Mouse (Mus musculus) Patski (cell line): ENCODE measurements around the gene Olfr9. TPM values are rescaled to one million over a fixed set of nuclear protein-coding genes. Genes with fewer than 3 reads are reported as not detected.
"Not testable (repeated sequence)": the region's sequence is repeated elsewhere in the genome, so short reads cannot be mapped to it uniquely, and the experiment has no call there.

ENCODE experiments used
- ATAC-seq: fragments of 100-300 bp; one replicate; pipeline ENCODE4 v1.8.0; 2021
- CTCF ChIA-PET: fragments of 350-600 bp; sonication (Branson Sonifier 250); formaldehyde crosslinking; loops from one replicate; lab custom pipeline; 2022; ENCODE audit warnings: inconsistent platforms; lab: Charles Lee
- POLR2A ChIA-PET: fragments of 350-600 bp; sonication (Branson Sonifier 250); formaldehyde crosslinking; loops from one replicate; lab custom pipeline; 2022; ENCODE audit warnings: antibody characterized with exemption, inconsistent platforms; lab: Charles Lee
- DNase-seq: peaks from one replicate; pipeline ENCODE4 v3.0.0-alpha.2; 2011; ENCODE audit warnings: low read depth, low spot score
- H3K27me3 ChIP-seq: fragments of 371-371 bp; one replicate; pipeline ENCODE4 v1.5.1; 2021
- CTCF ChIP-seq: fragments of 100-300 bp; IDR thresholded peaks from one replicate; pipeline ENCODE4 v1.5.1; 2021
- in situ Hi-C: fragments of 300-500 bp; cut with MboI; formaldehyde crosslinking; loops from 3 replicates; pipeline ENCODE4 v1.11.1; 2018; ENCODE audit warnings: low pct_unique_long_range_greater_than_20kb, mixed read lengths
- polyA plus RNA-seq: library from polyadenylated mRNA; unstranded; gene quantifications from one replicate; pipeline ENCODE4 v1.2.3, GENCODE M21; 2021

Olfr9 gene
- polyA plus RNA-seq = not detected

GRCm38 (mm10) chr10:128989131-128989530, at the start of gene Olfr9:
Gene Olfr9 (plus strand): TSS chr10:128989431.
- CTCF ChIA-PET = interaction anchor here (0.7 to 3.2 kb wide), 3 partner anchors 12 to 63 kb away, joined by 3 to 16 read pairs (median 3); partner anchors contain the start of gene Olfr763
- in situ Hi-C loops, POLR2A ChIA-PET: not testable (repeated sequence)

DNA sequence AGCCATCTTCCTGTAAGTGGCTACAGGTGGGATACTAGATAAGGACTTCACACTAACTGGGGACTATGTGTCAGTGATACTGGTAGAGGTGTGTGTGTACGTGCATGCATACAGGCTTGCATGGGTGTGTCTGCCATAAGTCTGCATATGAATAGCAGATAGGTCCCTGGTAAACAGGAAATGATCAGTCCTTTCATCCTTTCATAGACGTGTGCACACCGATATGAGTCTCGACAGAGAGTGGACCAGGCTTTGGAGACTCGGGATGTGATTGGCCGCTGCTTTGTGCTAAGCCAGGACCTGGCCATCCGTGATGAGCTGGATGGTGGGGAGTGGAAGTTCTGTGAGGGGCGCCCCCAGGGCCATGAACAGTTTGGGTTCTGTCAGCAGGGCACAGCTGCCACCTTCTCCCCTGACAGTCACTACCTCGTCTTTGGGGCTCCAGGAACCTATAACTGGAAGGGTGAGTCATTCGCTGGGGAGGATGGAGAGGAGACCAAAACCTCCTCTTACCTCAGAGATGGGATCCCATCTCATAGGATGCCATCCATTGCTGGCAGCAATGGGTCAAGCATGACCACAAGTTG, 48.7 kb upstream of the Olfr9 start:
- TF ChIP-seq CTCF = no peak
- in situ Hi-C loops = no loop called here
- DNase-seq (no peak), ATAC-seq (no peak)
- ChIA-PET POLR2A (interaction anchor here (0.9 to 1.7 kb wide), 3 partner anchors 9 to 27 kb away, joined by 3 to 5 read pairs (median 3); partner anchors contain the start of gene Rdh5), CTCF (interaction anchor here (1.0 to 1.4 kb wide), 2 partner anchors 14 to 28 kb away, joined by 3 read pairs; no protein-coding TSS in a partner anchor)
- no peaks in the 10 kb centered on the region for H3K27me3 ChIP-seq

More at GRCm38 (mm10) chr10:128989131-128989530, at the start of gene Olfr9:
- not testable (repeated sequence) for DNase-seq, H3K27me3 ChIP-seq, ATAC-seq

DNA sequence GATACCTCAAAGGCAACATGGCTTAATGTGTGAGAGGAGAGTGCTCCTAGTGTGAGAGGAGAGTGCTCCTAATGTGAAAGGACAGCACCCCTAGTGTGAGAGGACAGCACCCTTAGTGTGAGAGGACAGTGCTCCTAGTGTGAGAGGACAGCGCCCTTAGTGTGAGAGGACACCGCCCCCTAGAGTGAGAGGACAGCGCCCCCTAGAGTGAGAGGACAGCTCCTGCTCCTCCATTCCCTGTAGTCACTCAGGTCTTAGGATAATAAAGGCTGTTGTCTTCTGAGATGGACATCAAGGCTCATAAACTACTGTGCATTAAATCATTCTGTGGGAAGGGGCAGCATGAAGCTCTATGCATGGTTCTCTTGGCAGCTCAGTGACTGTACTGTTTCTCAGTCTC, 43.6 kb upstream of the Olfr9 start:
- no peak for DNase-seq
- ATAC-seq = peak; percentile 42

GRCm38 (mm10) chr10:128947496-128947895, 41.7 kb upstream of the Olfr9 start:
- in situ Hi-C loops = no loop called here
- H3K27me3 ChIP-seq = no peaks in the 10 kb centered on the region
- POLR2A ChIA-PET = no interaction called here
- no peak for TF ChIP-seq CTCF
- ATAC-seq = no peak
- DNase-seq = no peak
- CTCF ChIA-PET = interaction anchor here (1.4 kb wide), 1 partner anchor 30 kb away, joined by 4 read pairs; no protein-coding TSS in a partner anchor

More for the DNA sequence above, 43.6 kb upstream of the Olfr9 start:
- no peaks in the 10 kb centered on the region for H3K27me3 ChIP-seq
- in situ Hi-C loops = no loop called here
- POLR2A ChIA-PET = interaction anchor here (0.8 to 1.8 kb wide), 4 partner anchors 15 to 36 kb away, joined by 3 to 8 read pairs (median 6); partner anchors contain the start of genes Bloc1s1 and Rdh5
- TF ChIP-seq CTCF = no peak
- CTCF ChIA-PET = interaction anchor here (0.6 to 4.4 kb wide), 18 partner anchors 11 to 103 kb away, joined by 3 to 99 read pairs (median 4); partner anchors contain the start of genes Bloc1s1, Itga7 and Rdh5

DNA sequence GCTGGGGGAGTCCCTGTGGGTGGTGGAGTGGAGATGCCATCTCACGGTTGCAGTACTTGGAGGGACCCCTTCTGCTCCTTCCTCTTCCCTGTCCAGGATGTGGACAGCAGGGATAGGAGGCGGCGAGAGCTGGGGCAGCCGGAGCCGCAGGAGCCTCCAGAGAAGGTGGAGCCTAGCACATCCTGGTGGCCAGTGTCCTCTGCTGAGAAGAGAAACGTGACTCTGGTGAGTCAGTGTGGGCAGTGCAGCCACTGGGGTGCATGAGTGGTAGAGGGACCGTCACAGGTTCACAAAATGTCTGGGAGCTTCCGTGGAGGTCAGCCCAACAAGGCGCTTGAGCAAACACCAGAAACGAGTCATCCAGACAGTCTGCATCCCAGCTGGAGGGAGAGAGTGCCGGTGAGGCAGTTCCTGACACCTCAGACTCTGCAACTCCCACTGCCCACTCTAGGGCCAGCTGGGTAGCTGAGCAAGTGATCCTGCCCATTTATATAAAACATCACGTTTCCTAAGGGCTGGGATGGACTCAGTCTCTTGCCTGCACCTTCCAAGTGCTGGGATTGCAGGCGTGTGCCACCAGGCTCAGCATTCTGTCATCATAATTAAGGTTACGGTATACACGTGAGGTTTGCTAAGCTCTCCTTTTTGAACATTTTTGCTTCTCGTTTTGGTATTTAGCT, 38.9 kb upstream of the Olfr9 start:
- POLR2A ChIA-PET = interaction anchor here (1.1 kb wide), 1 partner anchor 27 kb away, joined by 3 read pairs; the partner anchor contains the start of gene Bloc1s1
- DNase-seq = no peak
- in situ Hi-C loops = no loop called here
- CTCF ChIA-PET = interaction anchor here (0.6 to 2.1 kb wide), 2 partner anchors 27 kb away, joined by 3 to 7 read pairs; partner anchors contain the start of gene Bloc1s1
- TF ChIP-seq CTCF = no peak
- peak; percentile 37 for ATAC-seq
- H3K27me3 ChIP-seq = no peaks in the 10 kb centered on the region

DNA sequence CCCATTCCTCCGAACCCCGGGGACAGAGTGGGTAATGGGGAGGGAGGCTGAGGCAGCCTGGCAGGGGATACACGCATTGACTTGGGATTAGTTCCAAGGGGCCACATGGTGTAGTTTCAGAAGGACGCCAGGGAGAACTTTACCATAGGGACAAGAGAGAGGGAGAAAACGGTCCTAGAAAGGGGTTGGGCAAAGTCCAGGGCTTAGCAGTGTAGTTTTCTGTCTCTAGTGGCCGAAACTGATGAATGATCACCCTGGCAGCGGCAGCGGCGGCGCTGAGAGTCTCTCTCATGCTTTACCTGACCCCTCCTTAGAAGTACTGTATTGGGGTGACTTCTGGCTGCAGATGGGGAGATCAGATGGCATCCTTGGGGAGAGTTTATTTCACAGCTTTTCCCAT, 30.9 kb upstream of the Olfr9 start:
- in situ Hi-C loops = no loop called here
- POLR2A ChIA-PET = no interaction called here
- ATAC-seq (no peak), DNase-seq (no peak)
- H3K27me3 ChIP-seq = no peaks in the 10 kb centered on the region
- CTCF ChIA-PET = interaction anchor here (0.9 to 1.6 kb wide), 4 partner anchors 9 to 13 kb away, joined by 3 to 4 read pairs (median 3); no protein-coding TSS in a partner anchor
- no peak for TF ChIP-seq CTCF

- CTCF ChIA-PET = interaction anchor here (1.6 to 1.9 kb wide), 2 partner anchors 15 to 18 kb away, joined by 3 to 5 read pairs; no protein-coding TSS in a partner anchor
- POLR2A ChIA-PET = no interaction called here
- no peak for TF ChIP-seq CTCF
- ATAC-seq (no peak), DNase-seq (no peak)
- in situ Hi-C loops = no loop called here
- H3K27me3 ChIP-seq = no peaks in the 10 kb centered on the region
These were observed 29.1 kb upstream of the Olfr9 start for GRCm38 (mm10) chr10:128960142-128960541.

DNA sequence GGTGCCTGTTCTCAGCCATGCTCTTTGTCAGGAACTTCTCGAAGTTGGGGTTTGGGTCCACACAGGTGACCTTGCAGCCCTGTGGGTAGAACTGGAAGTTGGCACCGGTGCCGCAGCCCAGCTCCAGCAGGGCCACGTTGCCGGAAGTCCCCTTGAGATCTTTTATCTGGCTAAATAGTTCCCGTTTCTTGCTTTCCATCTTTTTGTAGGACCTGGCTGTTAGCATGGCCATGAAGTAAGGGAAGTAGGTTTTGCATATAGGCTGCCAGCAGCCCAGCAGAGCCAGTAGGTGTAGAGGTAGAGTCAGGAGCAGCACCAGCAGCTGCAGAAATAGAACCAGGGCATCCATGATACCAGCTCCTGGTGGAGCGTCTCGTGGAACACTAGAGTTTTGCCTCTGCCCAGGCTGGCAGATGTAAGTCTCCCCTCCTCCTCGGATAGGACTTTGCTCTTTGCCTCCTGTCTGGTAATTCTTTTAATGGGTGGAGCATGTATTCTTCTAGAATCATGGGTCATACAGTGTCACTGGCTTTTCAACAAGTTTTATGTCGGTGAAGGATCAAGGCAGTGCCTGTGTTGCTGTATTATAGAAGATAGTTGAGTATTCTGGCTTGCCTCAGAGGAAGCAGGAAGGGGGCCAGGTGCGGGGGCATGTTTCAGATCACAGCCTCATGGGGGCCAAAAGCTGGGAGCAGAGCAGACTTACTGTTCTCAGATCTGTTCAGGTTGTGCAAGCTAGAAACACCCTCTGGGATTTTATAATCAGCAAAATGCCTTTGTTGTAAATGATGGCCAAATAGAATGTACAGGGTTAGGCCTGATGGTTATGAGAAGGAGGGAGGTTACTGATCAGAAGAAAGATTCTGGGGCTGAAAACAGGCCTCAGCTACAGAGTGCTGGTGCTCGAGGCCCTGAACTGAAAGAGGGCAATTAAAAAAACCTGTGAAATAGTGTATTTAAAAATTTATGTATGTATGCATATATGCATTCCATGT, 28.3 kb upstream of the Olfr9 start, which contains the start of gene Mettl7b:
Gene Mettl7b, minus strand, starts transcription at position 399 of the 995 bp plus-strand sequence.
- H3K27me3 ChIP-seq = no peaks in the 10 kb centered on the region
- ChIA-PET CTCF (interaction anchor here (0.8 to 1.9 kb wide), 3 partner anchors 10 to 47 kb away, joined by 3 to 6 read pairs (median 5); no protein-coding TSS in a partner anchor), POLR2A (no interaction called here)
- DNase-seq = no peak
- TF ChIP-seq CTCF = no peak
- in situ Hi-C loops = no loop called here
- no peak for ATAC-seq

GRCm38 (mm10) chr10:128964961-128965360, 24.3 kb upstream of the Olfr9 start:
- TF ChIP-seq CTCF = no peak
- no peak for ATAC-seq
- DNase-seq = no peak
- POLR2A ChIA-PET = no interaction called here
- in situ Hi-C loops = no loop called here
- H3K27me3 ChIP-seq = no peaks in the 10 kb centered on the region
- CTCF ChIA-PET = interaction anchor here (1.4 to 1.9 kb wide), 3 partner anchors 9 to 19 kb away, joined by 4 to 6 read pairs (median 4); no protein-coding TSS in a partner anchor
